Mouse (Mus musculus): Measurements from ENCODE around the gene Sgsm1.

GRCm38 (mm10) chr5:113230196-113230595 is 80.4 kb downstream of the Sgsm1 start:
- TF ChIP-seq CTCF (conservative IDR thresholded peaks at IDR 0.05; ENCODE audit: insufficient read depth, insufficient read length, low read depth, low read length) = no peak
- TF ChIP-seq POLR2A (IDR thresholded peaks at IDR 0.05; ENCODE audit: low read depth, low read length) = no peak
